9 mouse cellular contexts compared by ENCODE assay signal in the genomic region with DNA sequence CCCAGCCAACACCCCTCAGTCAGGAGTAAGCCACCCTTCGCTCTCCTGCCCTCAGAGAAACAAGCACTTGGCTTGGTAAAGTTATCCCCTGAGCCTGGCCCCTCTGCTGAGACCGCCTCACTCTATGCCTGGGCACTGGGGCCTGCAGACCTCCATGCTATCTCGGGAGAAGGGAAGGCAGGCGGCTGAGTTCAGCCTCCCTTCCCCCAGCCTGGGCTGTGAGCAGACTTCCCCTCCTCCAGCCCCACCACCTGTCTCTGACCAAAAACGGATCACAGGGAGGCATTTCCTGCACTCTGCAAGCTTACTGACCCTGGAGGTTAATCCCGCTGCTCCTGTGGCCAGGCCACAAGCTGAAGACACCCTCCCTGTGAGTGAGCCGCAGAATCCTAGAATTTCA.
DNase-seq lines count a peak whose midpoint lies in the region; ATAC-seq and TF ChIP-seq lines count a peak whose summit lies in the region.
"Had no signal": no experiment of that assay in that cellular context is flagged by ENCODE, and none has a peak within 500 bp of the region (broad histone marks: within the 10 kb centered on the region; RNA-seq: fewer than 3 reads in every experiment).

No protein-coding gene starts in this region.

- WGBS in forebrain, embryonic 12.5 days, result 26% methylated on average over 7 of the region's 7 CpGs
- 35% methylated on average over 7 of the region's 7 CpGs for WGBS in forebrain, embryonic 16.5 days
- 32% methylated on average over 7 of the region's 7 CpGs for WGBS in embryonic facial prominence, embryonic 15.5 days
- WGBS in liver, embryonic 13.5 days (ENCODE audit: insufficient replicate concordance), result 14% methylated on average over 7 of the region's 7 CpGs

- peak overlapping the region; percentile 2; the same call in 1 of the 2 replicates for H3K27ac ChIP-seq in forebrain, embryonic 12.5 days
- no peak overlapping the region for H3K27ac ChIP-seq in forebrain, embryonic 16.5 days (ENCODE audit: low read length)
- peak overlapping the region; percentile 52; the same call in 1 of the 2 replicates for H3K27ac ChIP-seq in embryonic facial prominence, embryonic 15.5 days (replicated peaks)
- H3K27ac ChIP-seq in liver, embryonic 13.5 days, result no peak overlapping the region; the same call in 1 of the 2 replicates

- no peak for DNase-seq in liver, embryonic 13.5 days
- DNase-seq in left cerebral cortex, adult 8-10 months (ENCODE audit: low spot score in 2 of 2), result no peak
- no peak for DNase-seq in gastrocnemius, adult 8-10 months (ENCODE audit: low spot score in 2 of 2)
- no peak for DNase-seq in frontal cortex, postnatal 25 days (ENCODE audit: low spot score in 2 of 2)

- H3K4me1 ChIP-seq in forebrain, embryonic 12.5 days, result peaks cover 25% of the 10 kb centered on the region
- peaks cover 17% of the 10 kb centered on the region for H3K4me1 ChIP-seq in forebrain, embryonic 16.5 days (replicated peaks; ENCODE audit: control insufficient read depth, insufficient read depth, low read length)
- peaks cover 33% of the 10 kb centered on the region for H3K4me1 ChIP-seq in E14TG2a.4 (replicated peaks; ENCODE audit: low read depth, low read length)
- H3K4me1 ChIP-seq in embryonic facial prominence, embryonic 15.5 days, result peaks cover 45% of the 10 kb centered on the region
- H3K4me1 ChIP-seq in liver, embryonic 13.5 days (replicated peaks), result peaks cover 17% of the 10 kb centered on the region

- no peaks in the 10 kb centered on the region for H3K36me3 ChIP-seq in forebrain, embryonic 12.5 days (replicated peaks)
- H3K36me3 ChIP-seq in forebrain, embryonic 16.5 days (ENCODE audit: control insufficient read depth, insufficient read depth), result no peaks in the 10 kb centered on the region
- 0 out of 2 replicates have a peak, but pooled peaks cover 3% of the 10 kb centered on the region for H3K36me3 ChIP-seq in E14TG2a.4 (ENCODE audit: insufficient read depth, low read length)
- 0 out of 2 replicates have a peak, but pooled peaks cover 4% of the 10 kb centered on the region for H3K36me3 ChIP-seq in embryonic facial prominence, embryonic 15.5 days
- H3K36me3 ChIP-seq in liver, embryonic 13.5 days, result no peaks in the 10 kb centered on the region

- TF ChIP-seq CTCF in E14TG2a.4 (conservative IDR thresholded peaks at IDR 0.05; ENCODE audit: low read length), result no peak

- H3K4me2 ChIP-seq in forebrain, embryonic 12.5 days, result no peak overlapping the region
- H3K4me2 ChIP-seq in forebrain, embryonic 16.5 days (ENCODE audit: low read length), result no peak overlapping the region
- H3K4me2 ChIP-seq in embryonic facial prominence, embryonic 15.5 days (replicated peaks), result no peak overlapping the region
- no peak overlapping the region for H3K4me2 ChIP-seq in liver, embryonic 13.5 days

- no peak for ATAC-seq in forebrain, embryonic 12.5 days (ENCODE audit: low FRiP score)
- ATAC-seq in forebrain, embryonic 16.5 days, result no peak
- ATAC-seq in embryonic facial prominence, embryonic 15.5 days (ENCODE audit: insufficient number of reproducible peaks, low FRiP score, low TSS enrichment, low read depth), result 0 out of 2 replicates have a peak, but pooled peaks have one; percentile 37
- peak; percentile 29; the same call in 1 of the 2 replicates for ATAC-seq in liver, embryonic 13.5 days (ENCODE audit: low read depth)

- H3K9ac ChIP-seq in forebrain, embryonic 12.5 days, result no peak overlapping the region
- no peak overlapping the region for H3K9ac ChIP-seq in forebrain, embryonic 16.5 days (replicated peaks; ENCODE audit: low read depth, low read length)
- H3K9ac ChIP-seq in embryonic facial prominence, embryonic 15.5 days, result no peak overlapping the region
- no peak overlapping the region for H3K9ac ChIP-seq in liver, embryonic 13.5 days

- no peaks in the 10 kb centered on the region for H3K27me3 ChIP-seq in forebrain, embryonic 12.5 days
- H3K27me3 ChIP-seq in forebrain, embryonic 16.5 days (replicated peaks; ENCODE audit: control insufficient read depth, insufficient read depth, low read length), result no peaks in the 10 kb centered on the region
- H3K27me3 ChIP-seq in E14TG2a.4 (ENCODE audit: insufficient read depth, low read length), result no peaks in the 10 kb centered on the region
- H3K27me3 ChIP-seq in embryonic facial prominence, embryonic 15.5 days, result no peaks in the 10 kb centered on the region
- H3K27me3 ChIP-seq in liver, embryonic 13.5 days, result no peaks in the 10 kb centered on the region

- no peak overlapping the region for H3K4me3 ChIP-seq in forebrain, embryonic 12.5 days (replicated peaks)
- no peak overlapping the region for H3K4me3 ChIP-seq in forebrain, embryonic 16.5 days (replicated peaks; ENCODE audit: low read length)
- peak overlapping the region; percentile 46 for H3K4me3 ChIP-seq in E14TG2a.4 (replicated peaks; ENCODE audit: low read length)
- no peak overlapping the region for H3K4me3 ChIP-seq in embryonic facial prominence, embryonic 15.5 days (replicated peaks)
- no peak overlapping the region for H3K4me3 ChIP-seq in liver, embryonic 13.5 days (replicated peaks)
- H3K4me3 ChIP-seq: megakaryocyte, embryonic 14.5 days had no signal

- no peaks in the 10 kb centered on the region for H3K9me3 ChIP-seq in forebrain, embryonic 12.5 days
- no peaks in the 10 kb centered on the region for H3K9me3 ChIP-seq in forebrain, embryonic 16.5 days (ENCODE audit: control insufficient read depth, low read length)
- H3K9me3 ChIP-seq in E14TG2a.4 (ENCODE audit: low read length), result no peaks in the 10 kb centered on the region
- H3K9me3 ChIP-seq in embryonic facial prominence, embryonic 15.5 days (replicated peaks), result no peaks in the 10 kb centered on the region
- no peaks in the 10 kb centered on the region for H3K9me3 ChIP-seq in liver, embryonic 13.5 days (replicated peaks)
- H3K9me3 ChIP-seq: megakaryocyte, embryonic 14.5 days had no signal

Comparison
In these comparisons a context has a peak if more than half of its experiments do, and no peak if none do; other contexts are left out.
1. H3K27ac ChIP-seq: peak in forebrain, embryonic 12.5 days (single experiment) and embryonic facial prominence, embryonic 15.5 days (single experiment); none in forebrain, embryonic 16.5 days (single experiment) and liver, embryonic 13.5 days (single experiment).
2. ATAC-seq: peak in embryonic facial prominence, embryonic 15.5 days (single experiment) and liver, embryonic 13.5 days (single experiment); none in forebrain, embryonic 12.5 days (single experiment) and forebrain, embryonic 16.5 days (single experiment).